Mouse (Mus musculus): ENCODE data around the gene Gopc.
"Not testable (repeated sequence)": the region's sequence is repeated elsewhere in the genome, so short reads cannot be mapped to it uniquely, and the experiment has no call there.

The Gopc gene

DNA sequence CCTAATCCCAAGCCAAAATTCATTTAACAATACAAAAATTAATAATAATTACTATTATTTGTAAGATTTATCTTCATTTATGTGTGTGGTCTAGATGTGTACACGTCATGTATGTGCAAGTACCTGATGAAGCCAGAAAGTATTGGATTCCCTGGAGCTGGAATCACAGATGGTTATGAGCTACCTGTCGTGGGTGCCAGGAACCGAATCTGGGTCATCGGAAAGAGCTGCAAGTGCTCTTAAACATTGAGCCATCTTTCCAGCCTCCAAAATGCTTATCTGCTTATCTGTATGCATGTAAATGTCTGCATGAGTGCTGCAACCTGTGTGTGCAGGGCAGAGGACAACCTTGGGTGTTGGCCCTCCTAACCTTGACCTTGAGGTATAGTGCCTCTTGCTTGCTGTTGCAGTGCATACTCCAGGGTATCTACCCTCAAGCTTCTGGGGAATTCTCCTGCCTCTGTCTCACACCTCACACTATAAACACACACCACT lies 21.6 kb downstream of the Gopc start:
- Histone ChIP-seq H3K27me3 (ENCODE audit: insufficient read depth, low read length) (no peaks in the 10 kb centered on the region), H3K9me3 (ENCODE audit: low read length) (no peaks in the 10 kb centered on the region), H3K36me3 (ENCODE audit: insufficient read depth, low read length) (peaks cover 4% of the 10 kb centered on the region; the same call in 1 of the 2 replicates), H3K4me1 (replicated peaks; ENCODE audit: low read depth, low read length) (peaks cover 8% of the 10 kb centered on the region; the same call in 1 of the 2 replicates), H3K4me3 (replicated peaks; ENCODE audit: low read length) (no peak overlapping the region)
- TF ChIP-seq CTCF (conservative IDR thresholded peaks at IDR 0.05; ENCODE audit: low read length) (no peak), NANOG (IDR thresholded peaks at IDR 0.05; ENCODE audit: borderline replicate concordance, low read length) (no peak), POU5F1 (IDR thresholded peaks at IDR 0.05; ENCODE audit: borderline replicate concordance, low read length) (no peak)

DNA sequence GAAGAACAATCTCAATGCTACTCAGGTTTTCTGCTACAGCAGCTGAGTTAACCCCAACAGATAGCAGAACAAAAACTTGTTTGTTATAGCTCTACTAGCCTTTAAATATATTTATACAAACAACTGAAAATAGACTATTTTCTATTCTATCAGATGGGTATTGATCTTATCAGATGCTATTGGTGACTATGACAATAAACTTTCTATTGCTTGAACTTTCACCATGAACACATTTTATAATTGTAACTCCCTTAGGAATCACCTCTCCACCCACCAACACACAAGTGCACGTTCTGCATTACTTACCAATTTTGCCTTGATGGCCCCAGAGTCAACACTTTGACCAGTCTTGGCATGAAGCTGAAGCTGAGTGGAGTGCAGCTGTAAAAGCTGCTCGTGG lies 23.5 kb downstream of the Gopc start, which contains the start of gene Gm26741:
Gene Gm26741 (plus strand): TSS at position 301 of the 400 bp plus-strand sequence.
- Histone ChIP-seq H3K27me3 (ENCODE audit: insufficient read depth, low read length) (no peaks in the 10 kb centered on the region), H3K4me1 (replicated peaks; ENCODE audit: low read depth, low read length) (peaks cover 8% of the 10 kb centered on the region; the same call in 1 of the 2 replicates), H3K4me3 (replicated peaks; ENCODE audit: low read length) (no peak within 1 kb of the TSS), H3K36me3 (ENCODE audit: insufficient read depth, low read length) (peaks cover 4% of the 10 kb centered on the region; the same call in 1 of the 2 replicates), H3K9me3 (ENCODE audit: low read length) (no peaks in the 10 kb centered on the region)
- TF ChIP-seq POU5F1 (IDR thresholded peaks at IDR 0.05; ENCODE audit: borderline replicate concordance, low read length) (no peak), NANOG (IDR thresholded peaks at IDR 0.05; ENCODE audit: borderline replicate concordance, low read length) (no peak), CTCF (conservative IDR thresholded peaks at IDR 0.05; ENCODE audit: low read length) (no peak)

DNA sequence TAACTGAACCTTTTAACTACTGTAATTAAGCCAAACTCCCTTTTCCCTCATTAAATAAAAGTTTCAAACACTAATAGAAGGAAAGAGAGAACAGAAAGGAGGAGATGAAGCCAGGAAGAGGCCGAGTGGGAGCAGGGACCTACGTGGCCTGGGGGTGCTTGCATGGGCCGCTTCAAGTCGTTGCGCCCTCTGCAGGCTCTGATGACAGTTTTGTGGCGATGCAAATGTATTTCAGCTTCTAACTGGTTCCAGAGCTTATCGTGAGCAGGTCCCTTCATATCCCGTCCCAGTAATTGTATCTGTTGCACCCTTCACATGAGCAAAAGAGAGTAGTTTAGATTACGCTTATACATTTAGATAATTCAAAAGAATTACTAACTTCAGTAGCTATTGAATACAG lies 28.7 kb downstream of the Gopc start:
- H3K4me1 ChIP-seq (replicated peaks; ENCODE audit: low read depth, low read length) = no peaks in the 10 kb centered on the region
- no peak overlapping the region for H3K4me3 ChIP-seq (replicated peaks; ENCODE audit: low read length)
- TF ChIP-seq CTCF (conservative IDR thresholded peaks at IDR 0.05; ENCODE audit: low read length) (peak; percentile 44), POU5F1 (IDR thresholded peaks at IDR 0.05; ENCODE audit: borderline replicate concordance, low read length) (no peak)

DNA sequence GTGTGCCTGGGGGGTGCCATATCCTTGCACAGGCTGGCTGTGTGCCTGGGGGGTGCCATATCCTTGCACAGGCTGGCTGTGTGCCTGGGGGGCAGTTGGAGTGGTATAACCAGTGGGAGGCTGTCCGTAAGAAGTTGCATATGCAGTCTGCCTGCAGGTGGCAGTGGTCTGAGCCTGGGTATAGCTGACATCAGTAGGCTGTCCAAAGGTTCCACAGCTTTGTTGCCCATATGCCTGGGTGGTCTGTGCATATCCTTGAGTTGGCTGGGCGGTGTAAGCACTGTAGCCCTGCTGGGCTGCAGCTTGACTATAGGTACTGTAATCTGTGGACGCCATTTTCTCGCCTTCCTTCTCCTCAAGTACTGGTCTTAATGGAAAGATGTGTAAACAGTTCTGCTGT lies 38.6 kb downstream of the Gopc start:
- H3K27me3 ChIP-seq (ENCODE audit: insufficient read depth, low read length) = not testable (repeated sequence)
- 0 out of 2 replicates have a peak, but pooled peaks have one; percentile 5 for TF ChIP-seq CTCF (conservative IDR thresholded peaks at IDR 0.05; ENCODE audit: low read length)

More for the DNA sequence above, 28.7 kb downstream of the Gopc start:
- H3K27me3 ChIP-seq (ENCODE audit: insufficient read depth, low read length) = no peaks in the 10 kb centered on the region
- H3K36me3 ChIP-seq (ENCODE audit: insufficient read depth, low read length) = peaks cover 32% of the 10 kb centered on the region
- no peaks in the 10 kb centered on the region for H3K9me3 ChIP-seq (ENCODE audit: low read length)

DNA sequence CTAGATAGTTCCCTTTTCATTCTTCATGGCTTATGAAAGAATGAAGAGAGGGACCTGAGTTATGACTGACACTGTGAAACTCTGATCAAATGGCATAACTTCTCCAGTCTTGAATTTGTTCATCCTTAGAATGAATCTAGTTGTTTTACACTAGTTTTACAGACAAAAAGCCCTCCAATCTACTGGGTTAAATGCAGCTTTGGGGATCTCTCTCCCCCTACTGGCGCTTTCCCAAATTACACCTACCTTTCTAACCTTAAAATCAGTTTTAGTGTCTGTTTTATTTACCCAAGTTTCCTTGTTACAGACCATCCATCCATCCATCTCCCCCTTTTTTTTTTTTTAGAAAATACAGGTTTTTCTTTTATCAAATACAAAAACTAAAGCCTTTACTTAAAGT lies 50.9 kb downstream of the Gopc start:
- TF ChIP-seq NANOG (IDR thresholded peaks at IDR 0.05; ENCODE audit: borderline replicate concordance, low read length) (no peak), CTCF (conservative IDR thresholded peaks at IDR 0.05; ENCODE audit: low read length) (peak; percentile 88)
- H3K36me3 ChIP-seq (ENCODE audit: insufficient read depth, low read length) = 0 out of 2 replicates have a peak, but pooled peaks cover 4% of the 10 kb centered on the region
- peaks cover 32% of the 10 kb centered on the region for H3K4me1 ChIP-seq (replicated peaks; ENCODE audit: low read depth, low read length)
- H3K9me3 ChIP-seq (ENCODE audit: low read length) = no peaks in the 10 kb centered on the region; the same call in 1 of the 2 replicates
- H3K4me3 ChIP-seq (replicated peaks; ENCODE audit: low read length) = no peak overlapping the region
- H3K27me3 ChIP-seq (ENCODE audit: insufficient read depth, low read length) = no peaks in the 10 kb centered on the region

More for the DNA sequence above, 38.6 kb downstream of the Gopc start:
- H3K4me3 ChIP-seq (replicated peaks; ENCODE audit: low read length); H3K9me3 ChIP-seq (ENCODE audit: low read length): not testable (repeated sequence)
- Histone ChIP-seq H3K36me3 (ENCODE audit: insufficient read depth, low read length) (peaks cover 34% of the 10 kb centered on the region), H3K4me1 (replicated peaks; ENCODE audit: low read depth, low read length) (peaks cover 13% of the 10 kb centered on the region)

DNA sequence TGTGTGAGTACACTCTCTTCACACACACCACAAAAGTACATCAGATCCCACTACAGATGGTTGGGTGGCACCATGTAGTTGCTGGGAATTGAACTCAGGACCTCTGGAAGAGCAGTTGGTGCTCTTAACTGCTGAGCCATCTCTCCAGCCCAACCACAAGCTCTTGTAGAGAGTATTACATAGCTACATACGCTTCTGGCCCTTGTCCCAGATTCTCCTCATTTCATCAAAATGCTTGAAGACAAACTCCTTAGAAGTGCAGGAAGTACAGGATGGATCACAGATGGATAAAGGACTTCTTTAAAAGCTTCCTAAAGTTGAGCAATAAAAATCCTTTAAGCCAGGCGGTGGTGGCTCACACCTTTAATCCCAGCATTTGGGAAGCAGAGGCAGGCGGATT lies 60.0 kb downstream of the Gopc start:
- no peak overlapping the region for H3K4me3 ChIP-seq (replicated peaks; ENCODE audit: low read length)
- no peaks in the 10 kb centered on the region for H3K9me3 ChIP-seq (ENCODE audit: low read length)
- peaks cover 40% of the 10 kb centered on the region for H3K4me1 ChIP-seq (replicated peaks; ENCODE audit: low read depth, low read length)
- no peaks in the 10 kb centered on the region for H3K27me3 ChIP-seq (ENCODE audit: insufficient read depth, low read length)
- H3K36me3 ChIP-seq (ENCODE audit: insufficient read depth, low read length) = peaks cover 54% of the 10 kb centered on the region
- no peak for TF ChIP-seq POU5F1 (IDR thresholded peaks at IDR 0.05; ENCODE audit: borderline replicate concordance, low read length)
- TF ChIP-seq NANOG (IDR thresholded peaks at IDR 0.05; ENCODE audit: borderline replicate concordance, low read length) = no peak
- TF ChIP-seq CTCF (conservative IDR thresholded peaks at IDR 0.05; ENCODE audit: low read length) = no peak

DNA sequence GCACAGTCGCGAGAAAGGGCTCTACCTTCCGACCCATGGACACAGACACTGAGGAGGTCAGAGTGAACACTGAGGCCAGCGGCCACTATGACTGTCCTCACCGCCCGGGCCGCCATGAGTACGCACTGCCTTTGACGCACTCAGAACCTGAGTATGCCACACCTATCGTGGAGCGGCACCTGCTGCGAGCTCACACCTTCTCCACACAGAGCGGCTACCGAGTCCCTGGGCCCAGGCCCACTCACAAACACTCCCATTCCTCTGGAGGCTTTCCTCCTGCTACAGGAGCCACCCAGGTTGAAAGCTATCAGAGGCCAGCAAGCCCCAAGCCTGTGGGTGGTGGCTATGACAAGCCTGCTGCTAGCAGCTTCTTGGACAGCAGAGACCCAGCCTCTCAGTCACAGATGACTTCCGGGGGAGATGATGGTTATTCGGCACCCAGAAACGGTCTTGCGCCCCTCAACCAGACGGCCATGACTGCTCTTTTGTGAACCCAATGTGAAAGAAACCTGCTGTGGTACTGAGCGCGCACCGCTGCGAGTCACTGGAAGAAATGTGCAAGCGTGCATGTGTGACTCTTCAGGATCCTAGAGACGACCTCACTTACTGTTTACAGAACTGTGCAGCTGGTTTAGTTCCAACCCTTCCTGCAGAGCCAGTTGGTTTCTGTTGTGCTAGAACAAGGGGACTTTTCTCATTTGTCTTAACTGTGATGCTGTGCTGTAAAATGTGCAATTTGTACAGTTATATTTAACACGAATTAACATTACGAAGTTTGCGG lies 62.2 kb downstream of the Gopc start:
- TF ChIP-seq NANOG (IDR thresholded peaks at IDR 0.05; ENCODE audit: borderline replicate concordance, low read length) = no peak
- no peak for TF ChIP-seq CTCF (conservative IDR thresholded peaks at IDR 0.05; ENCODE audit: low read length)
- TF ChIP-seq POU5F1 (IDR thresholded peaks at IDR 0.05; ENCODE audit: borderline replicate concordance, low read length) = no peak
- Histone ChIP-seq H3K4me3 (replicated peaks; ENCODE audit: low read length) (peak overlapping the region; percentile 70), H3K4me1 (replicated peaks; ENCODE audit: low read depth, low read length) (peaks cover 25% of the 10 kb centered on the region), H3K9me3 (ENCODE audit: low read length) (no peaks in the 10 kb centered on the region), H3K27me3 (ENCODE audit: insufficient read depth, low read length) (no peaks in the 10 kb centered on the region), H3K36me3 (ENCODE audit: insufficient read depth, low read length) (peaks cover 76% of the 10 kb centered on the region)

DNA sequence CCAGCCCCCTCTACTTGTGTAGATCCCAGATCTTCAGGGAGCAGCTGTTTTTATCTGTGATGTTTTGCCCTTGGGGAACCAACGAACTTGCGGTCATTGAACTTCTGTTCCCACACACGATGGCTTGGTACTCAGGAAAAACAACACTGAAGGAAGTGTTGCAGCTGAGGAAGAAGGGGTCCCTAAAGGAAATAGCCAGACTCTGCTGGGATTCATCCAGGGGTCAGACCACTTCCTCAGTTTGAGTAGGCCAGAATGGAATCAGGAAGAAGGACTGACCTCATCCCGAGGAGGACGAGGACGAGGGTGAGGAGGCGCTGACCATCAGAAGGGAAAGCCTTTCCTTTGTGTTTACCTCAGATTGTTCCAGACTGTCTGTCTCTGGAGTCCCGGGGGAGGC lies 72.7 kb downstream of the Gopc start:
- TF ChIP-seq CTCF (conservative IDR thresholded peaks at IDR 0.05; ENCODE audit: low read length) (no peak), POU5F1 (IDR thresholded peaks at IDR 0.05; ENCODE audit: borderline replicate concordance, low read length) (no peak), NANOG (IDR thresholded peaks at IDR 0.05; ENCODE audit: borderline replicate concordance, low read length) (no peak)
- Histone ChIP-seq H3K4me1 (replicated peaks; ENCODE audit: low read depth, low read length) (peaks cover 19% of the 10 kb centered on the region), H3K36me3 (ENCODE audit: insufficient read depth, low read length) (peaks cover 82% of the 10 kb centered on the region), H3K9me3 (ENCODE audit: low read length) (no peaks in the 10 kb centered on the region), H3K27me3 (ENCODE audit: insufficient read depth, low read length) (no peaks in the 10 kb centered on the region), H3K4me3 (replicated peaks; ENCODE audit: low read length) (no peak overlapping the region)
